Mouse (Mus musculus) bone marrow, adult 2 months (tissue): ENCODE measurements at regions not wholly inside any gene's neighbourhood (a gene's known extent, or its start where the extent isn't known, plus 50 kb on each side); places are given as distances from the start of the nearest gene placed in this dataset.

Experiments used
- CTCF ChIP-seq: fragments of 200-500 bp; IDR thresholded peaks from 2 replicates; pipeline ENCODE4 v1.5.1; 2011; ENCODE audit warnings: low read length, control low read depth; ENCODE audit not compliant: control insufficient read depth, insufficient read depth
- POLR2A ChIP-seq: fragments of 200-500 bp; IDR thresholded peaks from 2 replicates; pipeline ENCODE4 v1.6.1; 2011; ENCODE audit warnings: low read depth, mild to moderate bottlenecking, control low read depth, low read length, borderline replicate concordance; ENCODE audit not compliant: control insufficient read depth

GRCm38 (mm10) chr5:75523041-75523678, 51.6 kb upstream of the Kit start:
- TF ChIP-seq CTCF (no peak), POLR2A (no peak)
